Mouse (Mus musculus): ENCODE measurements around the gene Hsd17b7. TPM values are rescaled to one million over a fixed set of nuclear protein-coding genes. Genes with fewer than 3 reads are reported as not detected.

The Hsd17b7 gene
- polyA plus RNA-seq, 1 experiment: 1.8 TPM

GRCm38 (mm10) chr1:169977621-169978020 is 8.6 kb upstream of the Hsd17b7 start:
- Histone ChIP-seq H3K27me3 (replicated peaks) (peaks cover 19% of the 10 kb centered on the region), H3K4me3 (replicated peaks) (no peak overlapping the region), H3K9me3 (no peaks in the 10 kb centered on the region), H3K36me3 (replicated peaks; ENCODE audit: low read length) (no peaks in the 10 kb centered on the region), H3K4me1 (no peaks in the 10 kb centered on the region)
- TF ChIP-seq GATA1 (IDR thresholded peaks at IDR 0.05; ENCODE audit: borderline replicate concordance, low read length): no peak
- TF ChIP-seq FLI1 (IDR thresholded peaks at IDR 0.05; ENCODE audit: low read length): no peak

- H3K4me1 ChIP-seq: peaks cover 27% of the 10 kb centered on the region
- TF ChIP-seq FLI1 (IDR thresholded peaks at IDR 0.05; ENCODE audit: low read length) (no peak), GATA1 (IDR thresholded peaks at IDR 0.05; ENCODE audit: borderline replicate concordance, low read length) (no peak)
- H3K36me3 ChIP-seq (replicated peaks; ENCODE audit: low read length): peaks cover 6% of the 10 kb centered on the region
- no peaks in the 10 kb centered on the region for H3K9me3 ChIP-seq
- H3K4me3 ChIP-seq (replicated peaks): no peak overlapping the region
- peaks cover 8% of the 10 kb centered on the region for H3K27me3 ChIP-seq (replicated peaks)
Observed at GRCm38 (mm10) chr1:169971998-169972397, 3.0 kb upstream of the Hsd17b7 start.

- H3K4me3 ChIP-seq (replicated peaks): no peak overlapping the region
Observed at GRCm38 (mm10) chr1:169970936-169971335, 1.9 kb upstream of the Hsd17b7 start.

GRCm38 (mm10) chr1:169969516-169969886 is 460 bp upstream of the Hsd17b7 start:
- Histone ChIP-seq H3K27me3 (replicated peaks) (peaks cover 1% of the 10 kb centered on the region), H3K36me3 (replicated peaks; ENCODE audit: low read length) (peaks cover 30% of the 10 kb centered on the region), H3K4me3 (replicated peaks) (peak overlapping the region; percentile 93), H3K4me1 (peaks cover 35% of the 10 kb centered on the region), H3K9me3 (no peaks in the 10 kb centered on the region)
- no peak for TF ChIP-seq GATA1 (IDR thresholded peaks at IDR 0.05; ENCODE audit: borderline replicate concordance, low read length)
- TF ChIP-seq FLI1 (IDR thresholded peaks at IDR 0.05; ENCODE audit: low read length): no peak

More at GRCm38 (mm10) chr1:169970936-169971335, 1.9 kb upstream of the Hsd17b7 start:
- H3K9me3 ChIP-seq: no peaks in the 10 kb centered on the region
- peaks cover 3% of the 10 kb centered on the region for H3K27me3 ChIP-seq (replicated peaks)
- no peak for TF ChIP-seq FLI1 (IDR thresholded peaks at IDR 0.05; ENCODE audit: low read length)
- peaks cover 30% of the 10 kb centered on the region for H3K4me1 ChIP-seq
- peaks cover 16% of the 10 kb centered on the region for H3K36me3 ChIP-seq (replicated peaks; ENCODE audit: low read length)

- H3K27me3 ChIP-seq (replicated peaks): no peaks in the 10 kb centered on the region
- no peaks in the 10 kb centered on the region for H3K4me1 ChIP-seq
- H3K9me3 ChIP-seq: no peaks in the 10 kb centered on the region
- peaks cover 86% of the 10 kb centered on the region for H3K36me3 ChIP-seq (replicated peaks; ENCODE audit: low read length)
- TF ChIP-seq GATA1 (IDR thresholded peaks at IDR 0.05; ENCODE audit: borderline replicate concordance, low read length) (no peak), FLI1 (IDR thresholded peaks at IDR 0.05; ENCODE audit: low read length) (no peak)
- H3K4me3 ChIP-seq (replicated peaks): no peak overlapping the region
Observed at GRCm38 (mm10) chr1:169953106-169953505, 15.9 kb downstream of the Hsd17b7 start.

- H3K27me3 ChIP-seq (replicated peaks): no peaks in the 10 kb centered on the region
- H3K4me1 ChIP-seq: no peaks in the 10 kb centered on the region
- H3K36me3 ChIP-seq (replicated peaks; ENCODE audit: low read length): peaks cover 82% of the 10 kb centered on the region
- TF ChIP-seq GATA1 (IDR thresholded peaks at IDR 0.05; ENCODE audit: borderline replicate concordance, low read length) (no peak), FLI1 (IDR thresholded peaks at IDR 0.05; ENCODE audit: low read length) (no peak)
- no peak overlapping the region for H3K4me3 ChIP-seq (replicated peaks)
- H3K9me3 ChIP-seq: no peaks in the 10 kb centered on the region
Observed at GRCm38 (mm10) chr1:169952636-169953035, 16.4 kb downstream of the Hsd17b7 start.

GRCm38 (mm10) chr1:169951561-169951960 is 17.5 kb downstream of the Hsd17b7 start:
- Histone ChIP-seq H3K4me3 (replicated peaks) (no peak overlapping the region), H3K36me3 (replicated peaks; ENCODE audit: low read length) (peaks cover 71% of the 10 kb centered on the region), H3K27me3 (replicated peaks) (no peaks in the 10 kb centered on the region), H3K4me1 (no peaks in the 10 kb centered on the region), H3K9me3 (no peaks in the 10 kb centered on the region)
- TF ChIP-seq FLI1 (IDR thresholded peaks at IDR 0.05; ENCODE audit: low read length) (no peak), GATA1 (IDR thresholded peaks at IDR 0.05; ENCODE audit: borderline replicate concordance, low read length) (no peak)

GRCm38 (mm10) chr1:169950651-169951050 is 18.4 kb downstream of the Hsd17b7 start:
- no peaks in the 10 kb centered on the region for H3K4me1 ChIP-seq
- peaks cover 62% of the 10 kb centered on the region for H3K36me3 ChIP-seq (replicated peaks; ENCODE audit: low read length)
- TF ChIP-seq FLI1 (IDR thresholded peaks at IDR 0.05; ENCODE audit: low read length): no peak
- no peak for TF ChIP-seq GATA1 (IDR thresholded peaks at IDR 0.05; ENCODE audit: borderline replicate concordance, low read length)
- no peaks in the 10 kb centered on the region for H3K27me3 ChIP-seq (replicated peaks)
- no peak overlapping the region for H3K4me3 ChIP-seq (replicated peaks)
- no peaks in the 10 kb centered on the region; the same call in 1 of the 2 replicates for H3K9me3 ChIP-seq

- Histone ChIP-seq H3K27me3 (replicated peaks) (no peaks in the 10 kb centered on the region), H3K4me1 (no peaks in the 10 kb centered on the region), H3K9me3 (peaks cover 6% of the 10 kb centered on the region), H3K36me3 (replicated peaks; ENCODE audit: low read length) (peaks cover 55% of the 10 kb centered on the region), H3K4me3 (replicated peaks) (no peak overlapping the region)
- TF ChIP-seq FLI1 (IDR thresholded peaks at IDR 0.05; ENCODE audit: low read length) (no peak), GATA1 (IDR thresholded peaks at IDR 0.05; ENCODE audit: borderline replicate concordance, low read length) (no peak)
Observed at GRCm38 (mm10) chr1:169949981-169950380, 19.1 kb downstream of the Hsd17b7 start.

GRCm38 (mm10) chr1:169948866-169949265 is 20.2 kb downstream of the Hsd17b7 start:
- no peaks in the 10 kb centered on the region for H3K4me1 ChIP-seq
- H3K27me3 ChIP-seq (replicated peaks): no peaks in the 10 kb centered on the region
- H3K9me3 ChIP-seq: peaks cover 11% of the 10 kb centered on the region
- peaks cover 44% of the 10 kb centered on the region for H3K36me3 ChIP-seq (replicated peaks; ENCODE audit: low read length)
- TF ChIP-seq FLI1 (IDR thresholded peaks at IDR 0.05; ENCODE audit: low read length): no peak
- TF ChIP-seq GATA1 (IDR thresholded peaks at IDR 0.05; ENCODE audit: borderline replicate concordance, low read length): no peak
- H3K4me3 ChIP-seq (replicated peaks): no peak overlapping the region

GRCm38 (mm10) chr1:169948280-169948679 is 20.8 kb downstream of the Hsd17b7 start:
- no peaks in the 10 kb centered on the region for H3K27me3 ChIP-seq (replicated peaks)
- H3K4me1 ChIP-seq: no peaks in the 10 kb centered on the region
- TF ChIP-seq GATA1 (IDR thresholded peaks at IDR 0.05; ENCODE audit: borderline replicate concordance, low read length) (no peak), FLI1 (IDR thresholded peaks at IDR 0.05; ENCODE audit: low read length) (no peak)
- peaks cover 38% of the 10 kb centered on the region for H3K36me3 ChIP-seq (replicated peaks; ENCODE audit: low read length)
- H3K9me3 ChIP-seq: peaks cover 11% of the 10 kb centered on the region
- H3K4me3 ChIP-seq (replicated peaks): no peak overlapping the region

Measured in megakaryocyte, embryonic 14.5 days (primary cell).